Mouse (Mus musculus) heart, embryonic 12.5 days (tissue): ENCODE data around the gene Olfr749. TPM values are rescaled to one million over a fixed set of nuclear protein-coding genes. Genes with fewer than 3 reads are reported as not detected.
A peak's percentile ranks its signal among the peaks of the same experiment; 100 is the strongest.
"Not testable (repeated sequence)": the region's sequence is repeated elsewhere in the genome, so short reads cannot be mapped to it uniquely, and the experiment has no call there.

Experiments
- ATAC-seq: fragments of 200-750 bp; cut with Nextera tagmentation; 2 replicates; pipeline ENCODE4 v1.8.0; 2017; ENCODE audit warnings: moderate TSS enrichment, moderate library complexity; ENCODE audit not compliant: insufficient number of reproducible peaks, low FRiP score
- H3K27ac ChIP-seq: fragments of 300-500 bp; sonication (generic); 2 replicates; pipeline ENCODE4 v1.5.1; 2016; ENCODE audit warnings: mild to moderate bottlenecking, moderate library complexity; ENCODE audit not compliant: poor library complexity, severe bottlenecking
- H3K27me3 ChIP-seq: fragments of 300-500 bp; sonication (generic); replicated peaks from 2 replicates; pipeline ENCODE4 v1.6.1; 2016; ENCODE audit warnings: mild to moderate bottlenecking, moderate library complexity
- H3K36me3 ChIP-seq: fragments of 300-500 bp; sonication (generic); 2 replicates; pipeline ENCODE4 v1.6.1; 2016; ENCODE audit warnings: mild to moderate bottlenecking, moderate library complexity
- H3K4me1 ChIP-seq: fragments of 300-500 bp; sonication (generic); replicated peaks from 2 replicates; pipeline ENCODE4 v1.6.1; 2016; ENCODE audit warnings: mild to moderate bottlenecking
- H3K4me2 ChIP-seq: fragments of 300-500 bp; sonication (generic); 2 replicates; pipeline ENCODE4 v1.6.1; 2016; ENCODE audit warnings: mild to moderate bottlenecking, moderate library complexity
- H3K4me3 ChIP-seq: fragments of 300-500 bp; sonication (generic); 2 replicates; pipeline ENCODE4 v1.5.1; 2016; ENCODE audit warnings: mild to moderate bottlenecking
- H3K9ac ChIP-seq: fragments of 300-500 bp; sonication (generic); 2 replicates; pipeline ENCODE4 v1.6.1; 2016; ENCODE audit warnings: mild to moderate bottlenecking, moderate library complexity
- H3K9me3 ChIP-seq: fragments of 300-500 bp; sonication (generic); replicated peaks from 2 replicates; pipeline ENCODE4 v1.6.1; 2016; ENCODE audit warnings: mild to moderate bottlenecking, moderate library complexity
- WGBS: fragments of 180-500 bp; shearing (Covaris S2); methylation state at CpG from one replicate; pipeline ENCODE4 v1.1.7; 2016; 5-methylcytosine and 5-hydroxymethylcytosine counted together
- polyA plus RNA-seq: library from polyadenylated mRNA; unstranded; fragments of >200 nt; fragmentation: Nextera tagmentation; extraction: Ambion mirVana; gene quantifications from 2 replicates; pipeline ENCODE4 v1.2.1, GENCODE M21; 2016

Olfr749 gene
- polyA plus RNA-seq, result not detected in 2 replicates

- Histone ChIP-seq H3K4me1 (no peaks in the 10 kb centered on the region), H3K9ac (no peak within 1 kb of the TSS), H3K36me3 (no peaks in the 10 kb centered on the region), H3K4me2 (no peak within 1 kb of the TSS), H3K9me3 (no peaks in the 10 kb centered on the region), H3K27me3 (no peaks in the 10 kb centered on the region), H3K4me3 (no peak within 1 kb of the TSS), H3K27ac (no peak within 1 kb of the TSS)
- no peak for ATAC-seq
These were observed at the start of gene Olfr749 for GRCm38 (mm10) chr14:50744994-50745393. Gene Olfr749 (minus strand): TSS chr14:50745094.

GRCm38 (mm10) chr14:50788157-50788556, 43.3 kb upstream of the Olfr749 start:
- WGBS, result 12% methylated on average over 2 of the region's 2 CpGs
- Histone ChIP-seq H3K4me3 (no peak overlapping the region), H3K36me3 (no peaks in the 10 kb centered on the region)

GRCm38 (mm10) chr14:50785251-50785637, 40.4 kb upstream of the Olfr749 start, which contains the start of gene Ttc5:
Gene Ttc5 (minus strand): TSS chr14:50785519.
- H3K4me2 ChIP-seq, result peak within 1 kb of the TSS; percentile 74
- ATAC-seq, result peak; percentile 89
- peaks cover 18% of the 10 kb centered on the region for H3K36me3 ChIP-seq
- WGBS, result under 1% methylated on average over 21 of the region's 21 CpGs
- peaks cover 6% of the 10 kb centered on the region; the same call in 1 of the 2 replicates for H3K4me1 ChIP-seq
- H3K4me3 ChIP-seq, result peak within 1 kb of the TSS; percentile 90
- no peaks in the 10 kb centered on the region for H3K9me3 ChIP-seq
- H3K27me3 ChIP-seq, result no peaks in the 10 kb centered on the region
- H3K9ac ChIP-seq, result peak within 1 kb of the TSS; percentile 82
- H3K27ac ChIP-seq, result peak within 1 kb of the TSS; percentile 67

More at GRCm38 (mm10) chr14:50788157-50788556, 43.3 kb upstream of the Olfr749 start:
- no peak overlapping the region for H3K4me2 ChIP-seq
- no peak for ATAC-seq
- H3K4me1 ChIP-seq, result peaks cover 6% of the 10 kb centered on the region; the same call in 1 of the 2 replicates
- no peaks in the 10 kb centered on the region for H3K9me3 ChIP-seq
- no peak overlapping the region for H3K27ac ChIP-seq
- H3K27me3 ChIP-seq, result no peaks in the 10 kb centered on the region
- no peak overlapping the region for H3K9ac ChIP-seq

GRCm38 (mm10) chr14:50784391-50785250, 39.7 kb upstream of the Olfr749 start:
- WGBS, result 24% methylated on average over 16 of the region's 16 CpGs
- Histone ChIP-seq H3K9ac (peak overlapping the region; percentile 82), H3K27ac (peak overlapping the region; percentile 67), H3K4me3 (peak overlapping the region; percentile 90), H3K9me3 (no peaks in the 10 kb centered on the region), H3K4me1 (peaks cover 6% of the 10 kb centered on the region; the same call in 1 of the 2 replicates), H3K36me3 (peaks cover 19% of the 10 kb centered on the region), H3K4me2 (peak overlapping the region; percentile 74), H3K27me3 (no peaks in the 10 kb centered on the region)
- ATAC-seq, result peak; percentile 48; the same call in 1 of the 2 replicates

- no peak overlapping the region for H3K4me2 ChIP-seq
- H3K9ac ChIP-seq, result no peak overlapping the region
- 89% methylated on average over 3 of the region's 3 CpGs for WGBS
- no peak overlapping the region for H3K27ac ChIP-seq
- no peaks in the 10 kb centered on the region for H3K27me3 ChIP-seq
- no peak for ATAC-seq
- H3K4me1 ChIP-seq, result peaks cover 6% of the 10 kb centered on the region; the same call in 1 of the 2 replicates
- peaks cover 28% of the 10 kb centered on the region for H3K36me3 ChIP-seq
- H3K4me3 ChIP-seq, result no peak overlapping the region
- H3K9me3 ChIP-seq, result no peaks in the 10 kb centered on the region
These were observed 37.3 kb upstream of the Olfr749 start for GRCm38 (mm10) chr14:50782166-50782565.

- WGBS, result 85% methylated on average over 2 of the region's 2 CpGs
- H3K27ac ChIP-seq, result no peak overlapping the region
- H3K4me2 ChIP-seq, result no peak overlapping the region
- no peaks in the 10 kb centered on the region for H3K27me3 ChIP-seq
- no peaks in the 10 kb centered on the region for H3K4me1 ChIP-seq
- H3K36me3 ChIP-seq, result peaks cover 84% of the 10 kb centered on the region
- no peak overlapping the region for H3K9ac ChIP-seq
- ATAC-seq, result no peak
- H3K9me3 ChIP-seq, result 0 out of 2 replicates have a peak, but pooled peaks cover 3% of the 10 kb centered on the region
- H3K4me3 ChIP-seq, result no peak overlapping the region
These were observed 26.4 kb upstream of the Olfr749 start for GRCm38 (mm10) chr14:50771342-50771741.

GRCm38 (mm10) chr14:50765736-50766135, 20.8 kb upstream of the Olfr749 start:
- H3K9ac ChIP-seq, result no peak overlapping the region
- H3K27ac ChIP-seq, result no peak overlapping the region
- no peak overlapping the region for H3K4me3 ChIP-seq
- 87% methylated on average over 6 of the region's 6 CpGs for WGBS
- H3K27me3 ChIP-seq, result no peaks in the 10 kb centered on the region
- no peak overlapping the region for H3K4me2 ChIP-seq
- no peaks in the 10 kb centered on the region for H3K4me1 ChIP-seq
- H3K36me3 ChIP-seq, result peaks cover 57% of the 10 kb centered on the region
- H3K9me3 ChIP-seq, result no peaks in the 10 kb centered on the region
- ATAC-seq, result no peak

GRCm38 (mm10) chr14:50758416-50759085, 13.7 kb upstream of the Olfr749 start:
- Histone ChIP-seq H3K27me3 (no peaks in the 10 kb centered on the region), H3K9ac (no peak overlapping the region), H3K9me3 (no peaks in the 10 kb centered on the region), H3K4me1 (no peaks in the 10 kb centered on the region), H3K27ac (no peak overlapping the region), H3K36me3 (peaks cover 6% of the 10 kb centered on the region; the same call in 1 of the 2 replicates), H3K4me2 (no peak overlapping the region), H3K4me3 (no peak overlapping the region)
- no peak for ATAC-seq
- 71% methylated on average over 5 of the region's 5 CpGs for WGBS

- no peaks in the 10 kb centered on the region for H3K36me3 ChIP-seq
- ATAC-seq, result no peak
- no peak overlapping the region for H3K4me2 ChIP-seq
- no peak overlapping the region for H3K27ac ChIP-seq
- no peaks in the 10 kb centered on the region for H3K9me3 ChIP-seq
- WGBS, result 57% methylated on average over 2 of the region's 2 CpGs
- H3K4me3 ChIP-seq, result no peak overlapping the region
- no peaks in the 10 kb centered on the region for H3K27me3 ChIP-seq
- H3K4me1 ChIP-seq, result no peaks in the 10 kb centered on the region
- H3K9ac ChIP-seq, result no peak overlapping the region
These were observed 3.3 kb downstream of the Olfr749 start for GRCm38 (mm10) chr14:50741584-50741983.

- H3K36me3 ChIP-seq, result no peaks in the 10 kb centered on the region
- no peak for ATAC-seq
- H3K4me3 ChIP-seq, result no peak overlapping the region
- H3K9me3 ChIP-seq, result no peaks in the 10 kb centered on the region
- no peak overlapping the region for H3K4me2 ChIP-seq
- H3K27ac ChIP-seq, result no peak overlapping the region
- H3K27me3 ChIP-seq, result no peaks in the 10 kb centered on the region
- no peak overlapping the region for H3K9ac ChIP-seq
- WGBS, result 63% methylated on average over 2 of the region's 2 CpGs
- H3K4me1 ChIP-seq, result no peaks in the 10 kb centered on the region
These were observed 4.6 kb downstream of the Olfr749 start for GRCm38 (mm10) chr14:50740334-50740733.

- WGBS, result 61% methylated on average over 4 of the region's 4 CpGs
- H3K4me3 ChIP-seq, ATAC-seq: not testable (repeated sequence)
These were observed 22.5 kb downstream of the Olfr749 start for GRCm38 (mm10) chr14:50722371-50722770.

More at GRCm38 (mm10) chr14:50722371-50722770, 22.5 kb downstream of the Olfr749 start:
- not testable (repeated sequence) for H3K36me3 ChIP-seq, H3K4me2 ChIP-seq, H3K27ac ChIP-seq, H3K4me1 ChIP-seq, H3K9me3 ChIP-seq, H3K9ac ChIP-seq, H3K27me3 ChIP-seq
